Mouse (Mus musculus) myocyte (in vitro differentiated cells): Measurements from ENCODE around the gene Gm13090.
A peak's percentile ranks its signal among the peaks of the same experiment; 100 is the strongest.

Source experiments
- E2F4 ChIP-seq: IDR thresholded peaks from one replicate; pipeline ENCODE4 v1.6.1; 2011; ENCODE audit warnings: mild to moderate bottlenecking, control low read depth, moderate library complexity; ENCODE audit not compliant: insufficient read depth
- MAX ChIP-seq: IDR thresholded peaks from one replicate; pipeline ENCODE4 v1.6.1; 2011; ENCODE audit warnings: low read depth, mild to moderate bottlenecking, control low read depth
- MYOD1 ChIP-seq, 3 experiments: IDR thresholded peaks; one replicate each; pipeline ENCODE4 v1.6.1; 2011; ENCODE audit warnings: control low read depth in 2 of 3, low read depth in 2 of 3, mild to moderate bottlenecking in 2 of 3, moderate library complexity in 1 of 3; ENCODE audit not compliant: insufficient read length in 2 of 3, control insufficient read depth in 1 of 3
- MYOG ChIP-seq, 3 experiments: IDR thresholded peaks; one replicate each; pipeline ENCODE4 v1.6.1; 2011; ENCODE audit warnings: control low read depth in 2 of 3, low read depth in 2 of 3, mild to moderate bottlenecking in 2 of 3; ENCODE audit not compliant: insufficient read length in 2 of 3, control insufficient read depth in 1 of 3, insufficient read depth in 1 of 3
- POLR2A ChIP-seq: IDR thresholded peaks from one replicate; pipeline ENCODE4 v1.6.1; 2011; ENCODE audit warnings: low read depth, mild to moderate bottlenecking, control low read depth, moderate library complexity; ENCODE audit not compliant: insufficient read length

DNA sequence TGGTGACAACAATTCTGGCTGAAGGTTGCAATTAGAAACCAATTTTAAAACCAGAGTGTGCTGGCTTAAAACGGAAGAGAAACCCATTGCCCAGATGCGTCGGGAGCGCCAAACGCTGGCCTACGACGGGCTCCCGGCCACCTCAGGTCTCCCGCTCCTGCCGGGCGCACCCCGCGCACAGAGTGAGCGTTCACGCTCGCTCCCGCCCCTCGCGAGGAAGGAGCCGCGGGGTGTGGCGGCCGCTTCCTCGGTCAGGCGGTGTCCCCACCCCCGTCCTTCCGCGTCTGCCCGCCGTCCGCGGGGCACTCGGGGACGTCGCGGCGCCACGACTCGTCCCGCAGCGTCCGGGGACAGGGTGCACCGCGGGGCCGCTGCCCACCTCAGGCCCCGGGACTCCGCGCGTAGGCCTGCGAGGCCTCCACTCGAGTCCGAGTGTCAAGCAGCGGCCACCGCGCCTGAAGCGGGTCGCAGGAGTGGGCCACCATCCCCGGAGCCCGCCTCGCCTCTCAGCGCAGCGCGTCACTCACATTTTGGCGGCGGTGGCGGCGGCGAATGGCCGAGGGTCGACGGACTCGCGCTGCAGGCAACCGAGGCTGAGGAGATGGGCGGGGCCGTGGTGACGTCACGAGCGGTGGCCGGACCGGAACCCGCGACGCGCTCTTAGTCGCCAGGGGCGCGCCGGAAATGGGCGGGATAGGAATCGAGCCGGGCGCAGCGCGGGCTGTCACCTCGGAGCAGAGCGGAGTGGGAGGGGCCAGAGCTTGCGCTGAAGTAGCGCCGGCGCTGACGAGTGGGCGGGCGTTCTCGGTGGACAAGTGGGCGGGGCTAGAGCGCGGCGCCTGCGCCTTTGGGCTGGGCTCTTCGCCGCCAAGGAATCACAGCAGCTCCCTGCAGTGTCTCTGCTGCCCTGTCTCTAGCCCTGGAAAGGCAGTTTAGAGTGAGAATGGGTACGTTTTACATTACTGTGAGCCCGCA is 31.7 kb upstream of the Gm13090 start, which contains the start of gene Vamp3:
- TF ChIP-seq POLR2A (peak; percentile 65), MAX (no peak), E2F4 (peak; percentile 30), MYOG (IDR thresholded peaks at IDR 0.05; ENCODE audit: control insufficient read depth in 1 of 3, insufficient read depth in 1 of 3, insufficient read length in 2 of 3, low read depth in 2 of 3) (no peak), MYOD1 (IDR thresholded peaks at IDR 0.05; ENCODE audit: control insufficient read depth in 1 of 3, insufficient read length in 2 of 3, low read depth in 2 of 3) (no peak)
